Mouse (Mus musculus) liver (tissue): Measurements from ENCODE around the gene Adam8.
A peak's percentile ranks its signal among the peaks of the same experiment; 100 is the strongest.

Source experiments
- DNase-seq: peaks from one replicate; pipeline ENCODE4 v3.0.0-alpha.2; 2020; ENCODE audit warnings: mixed read lengths

Gene Adam8

GRCm38 (mm10) chr7:139944291-139945240, 47.8 kb downstream of the Adam8 start:
- DNase-seq: no peak

GRCm38 (mm10) chr7:139943674-139944281, 48.6 kb downstream of the Adam8 start, which contains the start of gene Utf1:
Gene Utf1 (plus strand): TSS chr7:139943789.
- DNase-seq: no peak

- no peak for DNase-seq
Measured at GRCm38 (mm10) chr7:139940476-139941209, 51.7 kb downstream of the Adam8 start.

GRCm38 (mm10) chr7:139937810-139938209, 54.6 kb downstream of the Adam8 start:
- DNase-seq: no peak

DNA sequence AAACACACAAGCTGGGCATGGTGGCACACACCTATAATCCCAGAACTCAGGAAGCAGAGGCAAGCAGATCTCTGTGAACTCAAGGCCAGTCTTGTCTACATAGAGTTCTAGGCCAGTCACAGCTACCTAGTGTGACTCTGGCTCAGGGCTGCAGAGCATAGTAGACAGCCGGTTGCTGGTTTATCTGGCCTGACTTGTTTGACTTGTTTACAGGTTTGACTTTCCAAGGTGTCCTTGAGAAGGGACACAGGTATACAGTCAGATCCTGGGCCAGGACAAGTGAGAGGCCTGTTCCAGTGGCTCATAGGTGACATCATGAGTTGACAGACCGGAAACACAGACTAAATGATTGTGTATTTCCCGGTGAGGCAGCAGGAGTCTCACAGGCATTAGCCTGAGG, 55.2 kb downstream of the Adam8 start:
- DNase-seq: no peak

DNA sequence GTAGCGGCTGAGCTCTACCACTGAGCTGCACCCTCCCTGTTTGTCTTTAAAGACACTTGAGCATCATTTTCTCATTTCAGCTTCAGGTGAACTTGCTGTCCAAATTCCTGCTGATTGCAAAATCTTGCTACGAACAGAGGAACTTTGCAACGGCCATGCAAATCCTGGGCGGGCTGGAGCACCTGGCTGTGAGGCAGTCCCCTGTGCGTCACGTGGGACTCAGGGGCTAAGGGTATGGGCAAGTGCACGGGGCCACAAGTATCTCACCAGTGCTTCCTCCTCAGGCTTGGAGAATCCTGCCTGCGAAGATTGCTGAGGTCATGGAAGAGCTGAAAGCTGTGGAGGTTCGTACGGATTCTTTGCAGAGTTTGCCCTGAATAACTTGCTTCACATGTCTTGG, 55.7 kb downstream of the Adam8 start:
- DNase-seq: no peak

DNA sequence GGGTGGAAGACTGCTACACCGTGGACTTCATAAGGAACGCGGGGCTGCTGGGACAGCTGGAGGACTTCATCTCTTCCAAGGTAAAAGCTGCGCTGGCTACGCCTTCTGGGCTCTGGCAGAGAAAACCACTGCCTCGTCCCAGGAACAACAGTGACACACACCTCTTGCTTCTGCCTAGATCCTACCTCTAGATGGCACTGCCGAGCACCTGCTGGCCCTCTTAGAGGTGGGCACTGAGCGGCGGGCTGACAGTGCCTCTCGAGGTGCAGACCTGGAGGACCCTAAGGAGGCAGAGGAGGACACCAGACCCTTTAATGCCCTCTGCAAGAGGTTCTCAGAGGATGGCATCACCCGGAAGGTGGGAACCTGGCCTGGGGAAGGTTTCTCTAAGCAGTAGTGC, 61.6 kb downstream of the Adam8 start:
- peak; percentile 45 for DNase-seq
